Mouse (Mus musculus): ENCODE measurements around the gene Hint1. TPM values are rescaled to one million over a fixed set of nuclear protein-coding genes. Genes with fewer than 3 reads are reported as not detected.

Gene Hint1
- total and polyA plus RNA-seq, 3 experiments: 854 to 1,228 (median 1,034) TPM

- H3K36me3 ChIP-seq (replicated peaks in 1 of 2; ENCODE audit: control insufficient read depth in 1 of 2, insufficient read depth in 1 of 2, low read length in 1 of 2): peaks cover 91 to 97% of the 10 kb centered on the region in 2 experiments
- no peak overlapping the region for H3K9ac ChIP-seq (ENCODE audit: insufficient read depth, low read depth)
- no peak overlapping the region for H3K27ac ChIP-seq (ENCODE audit: insufficient read depth, low read depth)
- no peak for DNase-seq (ENCODE audit: extremely low read depth)
- peaks cover 0 to 20% of the 10 kb centered on the region in 2 experiments; a peak in 2 of 4 replicates for H3K4me1 ChIP-seq (ENCODE audit: control insufficient read depth in 1 of 2, insufficient read depth in 2 of 2)
- no peak overlapping the region for H3K4me2 ChIP-seq (ENCODE audit: insufficient read depth, low read depth, poor library complexity, severe bottlenecking)
- no peak overlapping the region for H3K4me3 ChIP-seq (replicated peaks in 1 of 3; ENCODE audit: low read depth in 2 of 3, low read length in 2 of 3, poor library complexity in 1 of 3)
- no peaks in the 10 kb centered on the region for H3K79me2 ChIP-seq (replicated peaks; ENCODE audit: control insufficient read depth, extremely low read depth, insufficient read depth, poor library complexity, severe bottlenecking)
- in situ Hi-C loops (cut with MboI; ENCODE audit: low pct_ligation_motif_present, low pct_unique_long_range_greater_than_20kb, low sequenced_read_pairs): no loop called here
- H3K9me3 ChIP-seq (replicated peaks; ENCODE audit: low read length): peaks cover 3% of the 10 kb centered on the region
- dilution Hi-C loops (cut with MboI; ENCODE audit: extremely low pct_ligation_motif_present, extremely low pct_unique_long_range_greater_than_20kb, low sequenced_read_pairs): no loop called here
- no peak for TF ChIP-seq MAZ (IDR thresholded peaks at IDR 0.05; ENCODE audit: low read depth, low read length)
- TF ChIP-seq MXI1 (IDR thresholded peaks at IDR 0.05; ENCODE audit: low read depth, low read length): no peak
- TF ChIP-seq ELF1 (IDR thresholded peaks at IDR 0.05; ENCODE audit: low read depth, low read length): no peak
- TF ChIP-seq CTCF (conservative IDR thresholded peaks at IDR 0.05 in 1 of 2, IDR thresholded peaks at IDR 0.05 in 1 of 2; ENCODE audit: low read depth in 2 of 2, low read length in 2 of 2): peak; percentile 57 to 64
- TF ChIP-seq SMC3 (IDR thresholded peaks at IDR 0.05; ENCODE audit: low read depth, low read length): peak; percentile 52
- TF ChIP-seq NELFE (IDR thresholded peaks at IDR 0.05; ENCODE audit: low read depth, low read length): no peak
- peak; percentile 29 for TF ChIP-seq RAD21 (IDR thresholded peaks at IDR 0.05; ENCODE audit: low read depth, low read length)
- TF ChIP-seq MYC (IDR thresholded peaks at IDR 0.05; ENCODE audit: low read depth, low read length): no peak
- H3K27me3 ChIP-seq (replicated peaks): no peaks in the 10 kb centered on the region
These were observed 52.1 kb downstream of the Hint1 start for GRCm38 (mm10) chr11:54918273-54918672.

Other genes with a start within 250 kb of the Hint1 start
- 97.9 and 99.1 TPM in 2 replicates for gene Cdc42se2, start 78.7 kb upstream of the Hint1 start, total RNA-seq (2012; rRNA removed)
- gene Cdc42se2, start 78.7 kb upstream of the Hint1 start, total RNA-seq (2014; rRNA removed): 215 and 227 TPM in 2 replicates
- gene Cdc42se2, start 78.7 kb upstream of the Hint1 start, polyA plus RNA-seq (2012; ENCODE audit: insufficient read length, low read depth): 84.7 and 97.4 TPM in 2 replicates
- gene Lyrm7, start 5.5 kb upstream of the Hint1 start, total RNA-seq (2012; rRNA removed): 18.2 and 23.1 TPM in 2 replicates
- gene Lyrm7, start 5.5 kb upstream of the Hint1 start, total RNA-seq (2014; rRNA removed): 15.5 and 18.6 TPM in 2 replicates
- gene Lyrm7, start 5.5 kb upstream of the Hint1 start, polyA plus RNA-seq (2012; ENCODE audit: insufficient read length, low read depth): 55.8 and 64.4 TPM in 2 replicates
- gene Gpx3, start 36.1 kb downstream of the Hint1 start, total RNA-seq (2012; rRNA removed): 0.25 TPM in 1 of 2 replicates, not detected in the other
- gene Gpx3, start 36.1 kb downstream of the Hint1 start, total RNA-seq (2014; rRNA removed): not detected in 2 replicates
- 0.63 and 0.90 TPM in 2 replicates for gene Gpx3, start 36.1 kb downstream of the Hint1 start, polyA plus RNA-seq (2012; ENCODE audit: insufficient read length, low read depth)
- gene Tnip1, start 96.5 kb downstream of the Hint1 start, total RNA-seq (2012; rRNA removed): 67.8 and 76.2 TPM in 2 replicates
- gene Tnip1, start 96.5 kb downstream of the Hint1 start, total RNA-seq (2014; rRNA removed): 34.9 and 36.1 TPM in 2 replicates
- 134 and 137 TPM in 2 replicates for gene Tnip1, start 96.5 kb downstream of the Hint1 start, polyA plus RNA-seq (2012; ENCODE audit: insufficient read length, low read depth)
- gene Anxa6, start 167.1 kb downstream of the Hint1 start, total RNA-seq (2012; rRNA removed): 163 and 168 TPM in 2 replicates
- gene Anxa6, start 167.1 kb downstream of the Hint1 start, total RNA-seq (2014; rRNA removed): 115 and 125 TPM in 2 replicates
- 162 and 163 TPM in 2 replicates for gene Anxa6, start 167.1 kb downstream of the Hint1 start, polyA plus RNA-seq (2012; ENCODE audit: insufficient read length, low read depth)
- 4.3 and 4.4 TPM in 2 replicates for gene Ccdc69, start 211.7 kb downstream of the Hint1 start, total RNA-seq (2012; rRNA removed)
- 0.27 TPM in 1 of 2 replicates, not detected in the other for gene Ccdc69, start 211.7 kb downstream of the Hint1 start, total RNA-seq (2014; rRNA removed)
- gene Ccdc69, start 211.7 kb downstream of the Hint1 start, polyA plus RNA-seq (2012; ENCODE audit: insufficient read length, low read depth): 0.23 and 0.61 TPM in 2 replicates
- gene Gm2a, start 231.7 kb downstream of the Hint1 start, total RNA-seq (2012; rRNA removed): 24.1 and 26.5 TPM in 2 replicates
- 8.9 and 10.0 TPM in 2 replicates for gene Gm2a, start 231.7 kb downstream of the Hint1 start, total RNA-seq (2014; rRNA removed)
- 24.1 and 25.6 TPM in 2 replicates for gene Gm2a, start 231.7 kb downstream of the Hint1 start, polyA plus RNA-seq (2012; ENCODE audit: insufficient read length, low read depth)

All from CH12.LX (cell line).